Mouse (Mus musculus): ENCODE data around the gene Fgfrl1.

The Fgfrl1 gene

GRCm38 (mm10) chr5:108692271-108692670, at the start of gene Fgfrl1:
Fgfrl1 (plus strand) TSS chr5:108692382.
- no peak for DNase-seq (ENCODE audit: low read depth, low spot score)

GRCm38 (mm10) chr5:108643674-108644073, 48.5 kb upstream of the Fgfrl1 start:
- DNase-seq (ENCODE audit: low read depth, low spot score) = no peak

GRCm38 (mm10) chr5:108645651-108646342, 46.4 kb upstream of the Fgfrl1 start:
- DNase-seq (ENCODE audit: low read depth, low spot score) = no peak

GRCm38 (mm10) chr5:108646343-108646660, 45.9 kb upstream of the Fgfrl1 start:
- DNase-seq (ENCODE audit: low read depth, low spot score) = no peak

- DNase-seq (ENCODE audit: low read depth, low spot score) = no peak
Observed at GRCm38 (mm10) chr5:108647311-108647710, 44.9 kb upstream of the Fgfrl1 start.

GRCm38 (mm10) chr5:108647820-108648465, 44.2 kb upstream of the Fgfrl1 start:
- DNase-seq (ENCODE audit: low read depth, low spot score) = no peak

GRCm38 (mm10) chr5:108648937-108649576, 43.1 kb upstream of the Fgfrl1 start:
- DNase-seq (ENCODE audit: low read depth, low spot score) = no peak

GRCm38 (mm10) chr5:108650341-108650740, 41.8 kb upstream of the Fgfrl1 start:
- no peak for DNase-seq (ENCODE audit: low read depth, low spot score)

GRCm38 (mm10) chr5:108651136-108651720, 41.0 kb upstream of the Fgfrl1 start:
- DNase-seq (ENCODE audit: low read depth, low spot score) = no peak

- DNase-seq (ENCODE audit: low read depth, low spot score) = peak; percentile 58
Observed at GRCm38 (mm10) chr5:108651823-108652222, 40.4 kb upstream of the Fgfrl1 start.

GRCm38 (mm10) chr5:108653341-108653740, 38.8 kb upstream of the Fgfrl1 start:
- DNase-seq (ENCODE audit: low read depth, low spot score) = no peak

GRCm38 (mm10) chr5:108654444-108654990, 37.7 kb upstream of the Fgfrl1 start:
- DNase-seq (ENCODE audit: low read depth, low spot score) = no peak

GRCm38 (mm10) chr5:108655381-108655780, 36.8 kb upstream of the Fgfrl1 start:
- DNase-seq (ENCODE audit: low read depth, low spot score) = no peak

- DNase-seq (ENCODE audit: low read depth, low spot score) = no peak
Observed at GRCm38 (mm10) chr5:108655891-108656650, 36.1 kb upstream of the Fgfrl1 start.

- DNase-seq (ENCODE audit: low read depth, low spot score) = no peak
Observed at GRCm38 (mm10) chr5:108657406-108657805, 34.8 kb upstream of the Fgfrl1 start.

GRCm38 (mm10) chr5:108658611-108659010, 33.6 kb upstream of the Fgfrl1 start:
- DNase-seq (ENCODE audit: low read depth, low spot score) = no peak

- no peak for DNase-seq (ENCODE audit: low read depth, low spot score)
Observed at GRCm38 (mm10) chr5:108659698-108660631, 32.2 kb upstream of the Fgfrl1 start, which contains the start of gene Idua. Idua (plus strand) TSS chr5:108660331.

GRCm38 (mm10) chr5:108660632-108661268, 31.4 kb upstream of the Fgfrl1 start:
- peak; percentile 77 for DNase-seq (ENCODE audit: low read depth, low spot score)

- no peak for DNase-seq (ENCODE audit: low read depth, low spot score)
Observed at GRCm38 (mm10) chr5:108662772-108663171, 29.4 kb upstream of the Fgfrl1 start.

- peak; percentile 74 for DNase-seq (ENCODE audit: low read depth, low spot score)
Observed at GRCm38 (mm10) chr5:108665066-108665465, 27.1 kb upstream of the Fgfrl1 start.

All from retina, postnatal 7 days (tissue).